Mouse (Mus musculus) adrenal gland, postnatal 14 days (tissue): ENCODE data around the gene Olfr1274-ps. TPM values are rescaled to one million over a fixed set of nuclear protein-coding genes. Genes with fewer than 3 reads are reported as not detected.
"Not testable (repeated sequence)": the region's sequence is repeated elsewhere in the genome, so short reads cannot be mapped to it uniquely, and the experiment has no call there.

ENCODE experiments used
- DNase-seq: peaks from one replicate; pipeline ENCODE4 v3.0.0; 2021; ENCODE audit warnings: mixed read lengths
- long read RNA-seq, 2 experiments: library from polyadenylated mRNA; stranded (forward); transcript quantifications; one replicate each; pipeline ENCODE4 v2.0.0; 2021
- total RNA-seq: library from RNA; stranded (reverse); gene quantifications from 2 replicates; pipeline ENCODE4 v1.2.3, GENCODE M21; 2021

The Olfr1274-ps gene
- not detected in 2 replicates for total RNA-seq
- long read RNA-seq, experiment 1: 0 reads
- long read RNA-seq, experiment 2: 0 reads

DNA sequence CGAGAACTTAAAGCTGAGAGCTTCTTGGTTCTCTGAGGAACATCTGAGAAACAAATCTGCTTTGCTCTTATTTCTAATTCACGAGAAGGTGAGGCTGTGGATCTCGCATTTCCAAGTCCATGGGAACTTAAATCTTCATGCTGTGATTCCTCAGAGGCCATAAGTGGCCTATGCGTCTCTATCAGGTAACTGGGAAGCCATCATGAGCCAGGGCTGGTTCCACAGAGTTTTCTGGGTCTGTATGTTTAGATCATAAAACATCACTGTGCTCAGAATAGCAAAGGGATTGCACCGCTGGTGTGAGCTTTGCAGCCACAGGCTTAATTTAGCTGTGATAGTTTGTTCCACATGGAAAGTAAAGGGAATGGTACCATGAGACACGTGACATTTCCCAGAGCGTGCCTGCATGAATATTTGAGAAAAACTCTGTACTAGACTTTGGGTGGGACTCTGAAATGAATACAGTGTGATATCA, at the start of gene Olfr1274-ps:
TSS of gene Olfr1274-ps (plus strand) at position 51 of the 475 bp plus-strand sequence.
- DNase-seq: not testable (repeated sequence)

DNA sequence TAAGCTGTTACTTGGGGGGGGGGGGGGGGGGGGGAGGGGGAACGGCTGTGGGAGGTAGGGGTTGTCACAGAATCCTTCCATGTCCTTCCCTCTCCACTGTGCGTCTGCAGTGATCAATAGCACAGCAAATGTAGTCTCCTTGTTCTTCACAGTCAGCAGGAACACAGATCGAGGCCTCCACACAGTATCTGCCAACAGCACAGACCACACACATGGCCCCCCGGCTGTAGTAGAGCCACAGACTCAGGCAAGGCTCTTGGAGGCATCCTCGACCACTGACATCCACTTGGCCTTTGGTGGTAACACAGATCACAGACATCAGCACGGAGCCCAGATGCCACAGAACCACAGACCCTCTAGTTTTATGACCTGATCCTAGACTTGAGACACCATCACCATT, 47.4 kb upstream of the Olfr1274-ps start:
- not testable (repeated sequence) for DNase-seq

DNA sequence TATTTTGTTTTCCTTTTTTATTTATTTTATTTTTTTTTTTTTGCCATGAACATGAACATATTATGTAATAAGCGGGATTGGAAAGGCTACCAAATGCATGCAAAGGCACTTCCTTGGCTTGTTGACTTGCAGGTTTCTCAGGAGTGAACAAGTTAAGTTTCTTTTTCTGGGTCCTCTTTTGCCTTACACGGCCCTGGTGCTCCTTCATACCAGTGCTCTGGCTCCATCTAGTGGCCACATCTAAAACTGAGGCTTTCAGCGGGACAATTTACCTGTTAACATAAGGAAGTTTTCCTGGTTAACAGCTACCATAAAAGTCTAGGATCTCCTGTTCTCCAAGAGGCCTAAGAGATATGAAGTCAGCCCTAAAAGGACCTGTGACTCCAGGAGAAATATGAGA, 46.9 kb upstream of the Olfr1274-ps start:
- not testable (repeated sequence) for DNase-seq

DNA sequence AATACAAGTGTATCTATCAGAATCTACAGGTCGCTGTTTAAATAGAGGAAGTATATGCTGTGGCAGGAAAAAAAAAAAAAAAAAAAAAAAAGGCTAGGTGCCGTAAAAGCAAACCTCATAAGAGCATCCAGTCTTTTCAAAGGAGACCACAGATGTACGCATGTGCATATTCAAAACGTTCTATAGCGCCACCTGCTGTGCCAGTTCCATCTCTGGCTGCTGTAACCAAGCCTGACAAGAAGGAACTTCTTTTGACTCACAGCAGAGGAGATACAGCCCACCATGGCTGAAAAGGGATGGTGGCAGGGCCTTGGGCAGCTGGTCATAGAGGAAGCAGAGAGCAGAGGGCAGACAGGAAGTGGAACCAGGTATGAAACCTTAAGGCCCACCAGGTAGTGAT, 39.3 kb upstream of the Olfr1274-ps start:
- DNase-seq: not testable (repeated sequence)

GRCm38 (mm10) chr2:90360199-90360598, 38.3 kb upstream of the Olfr1274-ps start:
- not testable (repeated sequence) for DNase-seq

DNA sequence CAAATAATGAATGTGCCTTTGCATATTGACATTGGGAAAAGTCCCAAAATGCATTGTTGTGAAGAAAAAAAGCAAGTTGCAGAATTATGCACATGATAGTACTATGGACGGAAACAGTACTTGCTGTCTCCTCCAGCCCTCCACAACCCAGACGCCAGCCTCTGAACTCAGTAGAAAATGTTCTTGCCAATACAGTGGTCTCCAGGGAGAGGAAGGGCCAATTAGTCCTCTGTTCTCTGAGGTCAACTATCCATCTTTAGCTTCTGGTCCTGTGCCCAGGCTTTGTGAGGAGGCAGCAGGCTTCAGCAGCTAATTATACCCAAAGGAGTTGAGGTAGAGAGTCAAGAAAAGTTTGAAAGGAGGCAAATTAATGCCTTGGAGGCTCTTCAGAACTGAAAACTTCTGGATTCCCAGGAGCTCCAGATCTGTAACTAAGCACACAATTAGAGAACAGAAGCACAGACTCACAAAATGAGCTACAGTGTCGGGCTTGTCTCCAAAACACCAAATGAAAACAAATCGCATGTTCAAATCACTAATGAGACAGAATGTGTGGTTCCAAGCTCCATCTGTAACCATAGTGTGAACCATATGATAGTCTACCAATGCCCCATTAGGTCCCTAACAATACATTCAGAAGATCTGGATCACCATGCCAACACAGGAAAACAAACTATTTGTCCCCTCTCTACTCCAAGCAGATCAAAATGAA, 15.8 kb downstream of the Olfr1274-ps start:
- peak; percentile 9 for DNase-seq

GRCm38 (mm10) chr2:90422282-90422681, 23.8 kb downstream of the Olfr1274-ps start:
- DNase-seq: not testable (repeated sequence)

GRCm38 (mm10) chr2:90424937-90425336, 26.5 kb downstream of the Olfr1274-ps start:
- not testable (repeated sequence) for DNase-seq

- not testable (repeated sequence) for DNase-seq
Observed at GRCm38 (mm10) chr2:90428988-90429717, 30.7 kb downstream of the Olfr1274-ps start.

DNA sequence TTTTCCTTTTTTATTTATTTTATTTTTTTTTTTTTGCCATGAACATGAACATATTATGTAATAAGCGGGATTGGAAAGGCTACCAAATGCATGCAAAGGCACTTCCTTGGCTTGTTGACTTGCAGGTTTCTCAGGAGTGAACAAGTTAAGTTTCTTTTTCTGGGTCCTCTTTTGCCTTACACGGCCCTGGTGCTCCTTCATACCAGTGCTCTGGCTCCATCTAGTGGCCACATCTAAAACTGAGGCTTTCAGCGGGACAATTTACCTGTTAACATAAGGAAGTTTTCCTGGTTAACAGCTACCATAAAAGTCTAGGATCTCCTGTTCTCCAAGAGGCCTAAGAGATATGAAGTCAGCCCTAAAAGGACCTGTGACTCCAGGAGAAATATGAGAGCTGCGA, 31.3 kb downstream of the Olfr1274-ps start:
- DNase-seq: not testable (repeated sequence)

DNA sequence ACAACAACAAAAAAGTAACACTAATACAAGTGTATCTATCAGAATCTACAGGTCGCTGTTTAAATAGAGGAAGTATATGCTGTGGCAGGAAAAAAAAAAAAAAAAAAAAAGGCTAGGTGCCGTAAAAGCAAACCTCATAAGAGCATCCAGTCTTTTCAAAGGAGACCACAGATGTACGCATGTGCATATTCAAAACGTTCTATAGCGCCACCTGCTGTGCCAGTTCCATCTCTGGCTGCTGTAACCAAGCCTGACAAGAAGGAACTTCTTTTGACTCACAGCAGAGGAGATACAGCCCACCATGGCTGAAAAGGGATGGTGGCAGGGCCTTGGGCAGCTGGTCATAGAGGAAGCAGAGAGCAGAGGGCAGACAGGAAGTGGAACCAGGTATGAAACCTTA, 39.0 kb downstream of the Olfr1274-ps start:
- not testable (repeated sequence) for DNase-seq

- not testable (repeated sequence) for DNase-seq
Observed at GRCm38 (mm10) chr2:90440169-90440568, 41.7 kb downstream of the Olfr1274-ps start.

DNA sequence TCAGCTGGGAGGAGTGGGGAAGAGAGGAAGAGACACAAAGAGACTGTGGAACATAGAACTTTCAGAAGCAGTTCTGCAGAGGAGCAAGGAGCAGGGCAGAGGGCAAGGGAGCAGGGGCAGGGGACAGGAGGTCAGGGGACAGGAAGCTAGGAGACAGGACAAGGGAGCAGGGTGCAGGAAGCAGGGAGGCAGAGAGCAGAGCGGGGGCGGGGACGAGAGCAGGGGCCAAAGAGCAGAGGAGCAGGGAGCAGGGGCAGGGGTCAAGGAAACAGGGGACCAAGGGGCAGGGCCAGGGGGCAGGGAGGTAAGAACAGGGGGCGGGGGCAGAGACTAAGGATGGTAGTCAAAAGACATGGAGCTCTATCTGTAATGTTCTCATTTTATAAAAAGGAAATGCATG, 43.3 kb downstream of the Olfr1274-ps start:
- peak; percentile 16 for DNase-seq

GRCm38 (mm10) chr2:90443811-90444210, 45.3 kb downstream of the Olfr1274-ps start:
- no peak for DNase-seq

DNA sequence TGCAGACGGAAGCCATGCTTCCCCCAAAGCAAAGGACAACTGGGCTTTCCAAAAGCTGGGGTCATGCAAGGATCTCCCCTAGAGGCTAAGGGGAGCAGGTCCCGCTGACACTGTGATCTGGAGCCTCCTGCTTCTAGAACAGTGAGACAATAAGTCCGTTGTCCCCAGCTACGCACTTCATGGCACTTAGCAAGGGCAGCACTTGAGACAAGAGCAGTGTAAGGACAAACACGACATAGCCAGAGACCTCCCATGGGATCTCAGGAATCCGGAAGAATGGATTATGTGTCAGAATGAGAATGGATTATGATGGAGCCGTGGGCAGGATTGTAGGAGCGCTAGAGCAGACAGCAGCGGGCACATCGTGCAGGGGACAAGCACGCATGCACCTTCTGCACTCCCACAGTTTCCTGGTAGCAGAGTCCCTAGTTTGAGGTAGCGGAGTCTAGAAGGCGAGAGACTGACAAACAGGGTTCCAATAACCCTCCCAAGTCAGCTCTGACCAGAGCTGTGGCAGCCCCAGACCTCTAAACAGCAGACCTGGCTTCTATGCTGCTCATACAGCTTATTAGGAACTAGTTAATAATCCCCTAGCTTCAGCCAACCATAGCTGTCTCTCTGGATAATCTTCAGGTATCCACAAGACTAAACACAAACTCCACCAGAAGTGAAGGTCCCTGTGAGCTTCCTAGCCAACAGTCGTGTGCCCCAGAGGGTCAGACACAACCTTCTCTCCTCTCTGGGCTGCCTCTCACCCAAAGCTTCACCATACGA, 50.7 kb downstream of the Olfr1274-ps start:
- DNase-seq: no peak

DNA sequence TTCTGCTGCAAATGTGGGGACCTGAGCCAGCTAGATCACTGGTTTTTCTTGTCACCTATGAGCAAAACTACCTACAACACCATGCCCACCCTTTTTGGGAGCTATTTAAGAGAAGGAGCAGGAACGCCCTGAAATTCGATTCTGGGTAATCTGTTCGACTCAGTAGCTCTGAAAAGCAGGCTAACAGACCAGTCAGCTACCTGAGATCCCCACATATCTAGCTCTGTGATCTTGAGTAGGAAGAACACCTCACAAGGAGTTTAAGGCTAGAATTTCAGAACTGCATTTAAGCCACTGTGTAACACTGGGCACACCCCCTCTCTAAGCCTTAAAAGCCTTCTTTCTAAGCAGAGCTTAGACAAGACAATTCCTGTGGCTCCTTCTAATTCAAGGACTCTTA, 53.9 kb downstream of the Olfr1274-ps start:
- no peak for DNase-seq

Other genes with a start within 250 kb of the Olfr1274-ps start
- gene Olfr1270, start 245.6 kb upstream of the Olfr1274-ps start, total RNA-seq: not detected in 2 replicates
- gene Olfr1506, start 174.2 kb upstream of the Olfr1274-ps start, total RNA-seq: not detected in 2 replicates
- gene Olfr142, start 141.1 kb upstream of the Olfr1274-ps start, total RNA-seq: not detected in 2 replicates
- not detected in 2 replicates for gene Olfr1271, start 127.7 kb upstream of the Olfr1274-ps start, total RNA-seq
- gene Olfr1272, start 105.8 kb upstream of the Olfr1274-ps start, total RNA-seq: not detected in 2 replicates
- 0.15 and 0.19 TPM in 2 replicates for gene Gm13769, start 76.5 kb upstream of the Olfr1274-ps start, total RNA-seq
- gene Ptprj, start 182.0 kb downstream of the Olfr1274-ps start, total RNA-seq: 23.7 and 23.9 TPM in 2 replicates